Mouse (Mus musculus) intestine, embryonic 16.5 days (tissue): ENCODE results near the gene Cep104. TPM values are rescaled to one million over a fixed set of nuclear protein-coding genes. Genes with fewer than 3 reads are reported as not detected.

Experiments
- ATAC-seq: fragments of 200-750 bp; cut with Nextera tagmentation; 2 replicates; pipeline ENCODE4 v1.8.0; 2017; ENCODE audit warnings: moderate TSS enrichment, moderate library complexity
- H3K27ac ChIP-seq: fragments of 300-500 bp; sonication (generic); 2 replicates; pipeline ENCODE4 v1.5.1; 2014; ENCODE audit warnings: mild to moderate bottlenecking, low read length
- H3K27me3 ChIP-seq: fragments of 300-500 bp; sonication (generic); replicated peaks from 2 replicates; pipeline ENCODE4 v1.6.1; 2014; ENCODE audit warnings: low read length, control low read depth, mixed read lengths; ENCODE audit not compliant: control insufficient read depth, insufficient read depth
- H3K36me3 ChIP-seq: fragments of 300-500 bp; sonication (generic); 2 replicates; pipeline ENCODE4 v1.6.1; 2014; ENCODE audit warnings: low read length, control low read depth; ENCODE audit not compliant: control insufficient read depth, insufficient read depth
- H3K4me1 ChIP-seq: fragments of 300-500 bp; sonication (generic); 2 replicates; pipeline ENCODE4 v1.6.1; 2014; ENCODE audit warnings: low read length, control low read depth, mixed read lengths; ENCODE audit not compliant: control insufficient read depth, insufficient read depth
- H3K4me2 ChIP-seq: fragments of 300-500 bp; sonication (generic); 2 replicates; pipeline ENCODE4 v1.6.1; 2014; ENCODE audit warnings: low read depth, low read length, control low read depth
- H3K4me3 ChIP-seq: fragments of 300-500 bp; sonication (generic); 2 replicates; pipeline ENCODE4 v1.5.1; 2014; ENCODE audit warnings: mild to moderate bottlenecking, low read length
- H3K9ac ChIP-seq: fragments of 300-500 bp; sonication (generic); 2 replicates; pipeline ENCODE4 v1.6.1; 2014; ENCODE audit warnings: low read depth, low read length
- H3K9me3 ChIP-seq: fragments of 300-500 bp; sonication (generic); 2 replicates; pipeline ENCODE4 v1.6.1; 2016; ENCODE audit warnings: low read length, control low read depth; ENCODE audit not compliant: control insufficient read depth
- WGBS: fragments of 180-500 bp; shearing (Covaris S2); extraction: QIAGEN DNeasy Blood & Tissue Kit; methylation state at CpG from one replicate; pipeline ENCODE4 v1.1.7; 2014; 5-methylcytosine and 5-hydroxymethylcytosine counted together
- polyA plus RNA-seq: library from polyadenylated mRNA; unstranded; fragments of >200 nt; fragmentation: Nextera tagmentation; extraction: Ambion mirVana; gene quantifications from 2 replicates; pipeline ENCODE4 v1.2.1, GENCODE M21; 2015

The Cep104 gene
- polyA plus RNA-seq, 1 experiment from 2014 or later, result 10.6 TPM

DNA sequence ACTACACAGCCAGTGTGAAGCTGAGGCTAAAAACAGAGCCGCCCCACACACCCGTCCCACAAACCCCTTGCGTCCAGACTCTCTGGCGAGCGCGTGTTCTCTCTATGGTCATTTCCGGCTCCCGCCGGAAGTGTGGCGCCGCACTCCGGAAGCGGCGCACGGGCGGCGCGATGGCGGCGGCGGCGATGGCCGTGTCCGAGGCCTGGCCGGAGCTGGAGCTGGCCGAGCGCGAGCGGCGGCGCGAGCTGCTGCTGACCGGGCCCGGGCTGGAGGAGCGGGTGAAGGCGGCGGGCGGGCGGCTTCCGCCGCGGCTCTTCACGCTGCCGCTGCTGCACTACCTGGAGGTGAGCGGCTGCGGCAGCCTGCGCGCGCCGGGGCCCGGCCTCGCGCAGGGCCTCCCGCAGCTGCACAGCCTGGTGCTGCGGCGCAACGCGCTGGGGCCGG, 36.7 kb downstream of the Cep104 start, which contains the start of gene Lrrc47:
Lrrc47 (plus strand) TSS at position 86 of the 444 bp plus-strand sequence.
- Histone ChIP-seq H3K36me3 (peaks cover 11% of the 10 kb centered on the region), H3K9me3 (no peaks in the 10 kb centered on the region), H3K27ac (peak within 1 kb of the TSS; percentile 41), H3K9ac (peak within 1 kb of the TSS; percentile 95), H3K4me1 (peaks cover 15% of the 10 kb centered on the region), H3K4me3 (peak within 1 kb of the TSS; percentile 100), H3K4me2 (peak within 1 kb of the TSS; percentile 92), H3K27me3 (no peaks in the 10 kb centered on the region)
- WGBS, result under 1% methylated on average over 41 of the region's 59 CpGs
- peak; percentile 96 for ATAC-seq

DNA sequence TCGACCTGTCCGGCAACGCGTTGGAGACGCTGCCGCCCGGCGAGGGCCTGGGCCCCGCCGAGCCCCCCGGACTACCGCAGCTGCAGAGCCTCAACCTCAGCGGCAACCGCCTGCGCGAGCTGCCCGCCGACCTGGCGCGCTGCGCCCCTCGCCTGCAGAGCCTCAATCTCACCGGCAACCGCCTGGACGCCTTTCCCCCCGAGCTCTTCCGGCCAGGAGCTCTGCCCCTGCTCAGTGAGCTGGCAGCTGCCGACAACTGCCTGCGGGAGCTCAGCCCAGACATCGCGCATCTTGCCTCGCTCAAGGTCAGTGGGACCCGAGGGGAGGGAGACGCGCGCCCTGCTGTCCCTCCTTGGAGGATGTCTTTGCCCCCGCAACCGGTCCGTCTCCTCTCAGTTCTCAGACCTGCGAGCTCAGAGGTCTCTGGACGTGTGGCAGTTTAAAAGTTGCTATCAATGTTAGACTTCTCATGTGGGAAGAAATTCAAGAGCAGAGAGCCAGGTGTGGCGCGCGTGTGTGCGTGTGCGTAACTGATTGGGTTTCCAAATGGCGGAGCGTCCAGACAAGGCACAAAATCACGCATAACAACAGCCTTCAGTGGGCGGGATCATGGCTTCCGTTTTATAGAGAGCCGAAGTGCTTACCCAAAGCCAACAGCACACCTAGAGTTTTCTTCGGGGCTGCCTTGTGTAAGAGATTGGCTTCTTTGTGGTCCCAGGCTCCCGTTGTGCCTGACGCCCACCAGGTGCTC, 37.3 kb downstream of the Cep104 start:
- Histone ChIP-seq H3K36me3 (peaks cover 12% of the 10 kb centered on the region; the same call in 1 of the 2 replicates), H3K4me1 (peaks cover 15% of the 10 kb centered on the region), H3K27me3 (no peaks in the 10 kb centered on the region), H3K27ac (peak overlapping the region; percentile 41), H3K4me3 (peak overlapping the region; percentile 100), H3K4me2 (peak overlapping the region; percentile 92), H3K9me3 (no peaks in the 10 kb centered on the region), H3K9ac (peak overlapping the region; percentile 95)
- WGBS, result 1% methylated on average over 55 of the region's 55 CpGs
- ATAC-seq, result no peak

DNA sequence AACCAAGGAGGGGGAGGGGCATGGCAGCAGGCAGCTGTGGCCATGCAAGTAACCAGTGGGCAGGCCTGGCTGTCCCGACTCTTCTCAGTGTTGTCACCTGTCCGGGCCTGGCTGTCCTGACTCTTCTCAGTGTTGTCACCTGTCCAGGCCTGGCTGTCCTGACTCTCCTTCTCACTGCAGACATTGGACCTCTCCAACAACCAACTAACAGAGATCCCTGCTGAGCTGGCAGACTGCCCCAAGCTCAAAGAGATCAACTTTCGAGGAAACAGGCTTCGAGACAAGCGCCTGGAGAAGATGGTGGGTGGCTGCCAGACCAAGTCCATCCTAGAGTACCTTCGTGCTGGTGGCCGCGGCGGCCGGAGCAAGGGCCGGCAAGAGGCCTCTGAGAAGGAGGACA, 40.5 kb downstream of the Cep104 start:
- 94% methylated on average over 11 of the region's 11 CpGs for WGBS
- peaks cover 21% of the 10 kb centered on the region for H3K36me3 ChIP-seq
- no peak overlapping the region for H3K9ac ChIP-seq
- H3K27ac ChIP-seq, result no peak overlapping the region
- H3K9me3 ChIP-seq, result no peaks in the 10 kb centered on the region
- H3K4me3 ChIP-seq, result no peak overlapping the region
- peaks cover 15% of the 10 kb centered on the region for H3K4me1 ChIP-seq
- no peak for ATAC-seq
- H3K27me3 ChIP-seq, result no peaks in the 10 kb centered on the region
- no peak overlapping the region for H3K4me2 ChIP-seq

DNA sequence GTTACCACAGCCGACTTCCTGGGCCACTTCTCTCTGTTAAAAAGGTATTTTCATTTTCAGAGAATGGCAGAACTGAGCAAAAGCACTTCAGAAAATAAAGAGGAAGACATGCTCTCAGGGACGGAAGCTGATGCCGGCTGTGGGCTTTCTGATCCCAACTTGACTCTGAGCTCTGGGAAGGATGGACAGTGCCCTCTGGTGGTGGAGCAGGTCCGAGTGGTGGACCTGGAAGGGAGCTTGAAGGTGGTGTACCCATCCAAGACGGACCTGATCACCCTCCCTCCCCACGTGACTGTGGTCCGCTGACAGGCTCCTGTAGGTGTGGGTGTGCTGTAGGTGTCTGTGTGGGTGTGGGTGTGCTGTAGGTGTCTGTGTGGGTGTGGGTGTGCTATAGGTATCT, 44.6 kb downstream of the Cep104 start:
- WGBS, result 70% methylated on average over 7 of the region's 7 CpGs
- Histone ChIP-seq H3K27me3 (no peaks in the 10 kb centered on the region), H3K36me3 (peaks cover 29% of the 10 kb centered on the region), H3K9ac (no peak overlapping the region), H3K4me1 (peaks cover 27% of the 10 kb centered on the region), H3K9me3 (no peaks in the 10 kb centered on the region), H3K27ac (no peak overlapping the region), H3K4me3 (no peak overlapping the region), H3K4me2 (no peak overlapping the region)
- ATAC-seq, result no peak

DNA sequence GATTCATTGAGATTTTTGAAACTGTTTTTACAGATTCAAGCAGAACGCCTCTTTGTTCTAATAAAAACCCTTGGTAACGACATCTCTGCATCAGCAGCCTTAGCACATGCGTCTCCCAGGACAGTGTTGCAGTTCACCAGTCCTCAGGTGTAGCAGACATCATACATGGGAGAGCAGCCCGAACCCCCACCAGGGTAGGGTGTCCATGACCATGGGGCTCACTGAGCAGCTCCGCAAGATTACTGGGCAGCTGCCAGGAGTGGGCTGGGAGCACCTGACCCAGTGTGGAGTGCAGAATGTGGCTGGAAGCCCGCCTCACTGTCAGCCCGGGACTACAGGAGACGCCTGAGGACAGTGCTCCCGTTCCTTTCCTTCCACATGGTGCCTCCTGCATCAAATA, 46.4 kb downstream of the Cep104 start:
- Histone ChIP-seq H3K9me3 (no peaks in the 10 kb centered on the region), H3K27me3 (no peaks in the 10 kb centered on the region), H3K4me2 (no peak overlapping the region), H3K27ac (no peak overlapping the region), H3K36me3 (peaks cover 22% of the 10 kb centered on the region), H3K4me1 (peaks cover 33% of the 10 kb centered on the region), H3K4me3 (no peak overlapping the region), H3K9ac (no peak overlapping the region)
- ATAC-seq, result no peak
- 85% methylated on average over 9 of the region's 9 CpGs for WGBS

DNA sequence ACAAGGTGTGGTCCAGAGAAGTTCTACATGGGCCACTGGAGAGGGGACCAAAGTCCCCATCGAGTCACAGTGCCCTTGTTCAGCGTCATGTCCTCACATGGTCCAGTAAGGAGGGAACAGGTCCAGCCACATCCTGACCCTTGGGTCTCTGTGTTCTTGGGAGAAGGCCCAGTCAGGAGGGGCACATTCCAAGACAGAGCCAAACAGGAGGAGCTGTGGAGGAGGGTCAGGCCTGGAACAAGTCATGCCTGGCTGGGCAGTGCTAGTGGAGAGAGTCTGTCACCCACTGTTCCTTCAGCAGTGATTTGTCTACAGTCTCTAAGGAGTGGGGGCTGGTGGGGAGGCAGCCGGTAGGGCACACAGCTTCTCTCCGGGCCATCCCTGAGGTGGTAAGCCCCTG, 47.4 kb downstream of the Cep104 start:
- no peaks in the 10 kb centered on the region for H3K27me3 ChIP-seq
- H3K4me1 ChIP-seq, result peaks cover 33% of the 10 kb centered on the region
- no peak for ATAC-seq
- peak overlapping the region; percentile 38; the same call in 1 of the 2 replicates for H3K9ac ChIP-seq
- 0 out of 2 replicates have a peak overlapping the region, but pooled peaks have one; percentile 8 for H3K4me2 ChIP-seq
- H3K9me3 ChIP-seq, result no peaks in the 10 kb centered on the region
- no peak overlapping the region for H3K4me3 ChIP-seq
- 63% methylated on average over 4 of the region's 4 CpGs for WGBS
- peaks cover 20% of the 10 kb centered on the region for H3K36me3 ChIP-seq
- peak overlapping the region; percentile 53; the same call in 1 of the 2 replicates for H3K27ac ChIP-seq

DNA sequence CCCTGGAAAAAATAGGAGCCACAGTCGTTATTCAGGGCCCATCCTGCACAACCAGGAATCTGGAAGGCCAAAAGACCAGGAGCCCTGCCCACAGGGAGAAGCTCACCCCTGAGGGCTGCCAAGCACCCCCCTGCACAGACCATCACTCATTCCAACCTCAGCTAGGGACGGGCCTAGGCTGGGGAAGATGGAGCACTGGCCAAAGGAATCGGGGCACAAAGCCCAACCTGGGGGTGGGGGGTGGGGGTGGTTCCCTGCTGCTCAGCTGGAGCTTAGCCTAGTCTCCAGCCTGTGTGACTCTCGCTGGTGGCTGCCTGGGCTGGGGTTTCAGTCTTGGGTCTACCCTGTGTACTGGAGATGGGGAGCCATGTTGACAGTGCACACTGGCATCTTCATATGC, 47.9 kb downstream of the Cep104 start:
- Histone ChIP-seq H3K9me3 (no peaks in the 10 kb centered on the region), H3K4me2 (peak overlapping the region; percentile 8; the same call in 1 of the 2 replicates), H3K27ac (peak overlapping the region; percentile 86), H3K27me3 (no peaks in the 10 kb centered on the region), H3K4me1 (peaks cover 33% of the 10 kb centered on the region), H3K9ac (peak overlapping the region; percentile 38; the same call in 1 of the 2 replicates), H3K4me3 (no peak overlapping the region), H3K36me3 (peaks cover 19% of the 10 kb centered on the region)
- WGBS, result 39% methylated on average over 4 of the region's 4 CpGs
- no peak for ATAC-seq

DNA sequence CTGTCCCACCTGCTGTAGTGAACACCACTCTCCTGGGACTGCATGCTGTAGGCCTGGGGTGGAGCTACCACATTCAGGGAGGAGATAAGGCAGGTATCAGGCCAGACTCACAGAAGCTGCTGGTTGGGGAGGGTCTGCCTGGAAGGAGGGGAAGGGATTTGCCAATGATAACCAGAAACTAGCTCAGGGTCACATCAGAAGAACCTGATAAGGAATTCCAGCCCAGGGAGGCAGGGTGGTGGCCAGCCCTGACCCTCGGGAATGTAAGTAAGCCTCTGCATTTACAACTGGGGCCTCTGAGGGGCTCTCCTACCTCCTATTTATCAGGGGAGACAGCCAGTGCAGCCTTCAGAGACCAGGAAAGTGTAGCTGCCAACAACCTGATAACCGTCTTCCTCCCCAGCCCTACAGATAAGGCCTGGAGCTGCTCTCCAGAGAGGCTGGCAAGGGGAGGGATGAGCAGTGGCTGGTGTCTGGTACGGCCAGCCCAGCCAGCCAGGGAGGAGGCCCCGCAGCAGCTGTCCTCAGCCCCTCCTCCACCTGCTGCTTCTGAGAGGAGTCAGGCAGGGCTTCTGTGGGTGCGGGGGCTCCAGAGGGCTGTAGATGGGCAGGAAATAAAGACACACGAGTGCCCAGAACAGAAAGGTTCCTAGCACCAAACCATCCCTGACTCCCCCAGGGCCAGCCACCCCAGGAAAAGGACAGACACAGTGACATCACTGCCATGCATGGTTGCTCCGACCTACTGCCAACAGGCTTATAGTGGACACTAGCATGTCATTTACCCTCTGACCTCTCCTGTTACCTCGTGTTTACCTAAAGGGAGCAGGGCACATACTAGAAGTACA, 49.0 kb downstream of the Cep104 start:
- WGBS, result 12% methylated on average over 8 of the region's 8 CpGs
- peak overlapping the region; percentile 71; the same call in 1 of the 2 replicates for H3K9ac ChIP-seq
- H3K4me3 ChIP-seq, result peak overlapping the region; percentile 60
- H3K36me3 ChIP-seq, result peaks cover 15% of the 10 kb centered on the region
- peaks cover 33% of the 10 kb centered on the region for H3K4me1 ChIP-seq
- ATAC-seq, result peak; percentile 72
- H3K27ac ChIP-seq, result peak overlapping the region; percentile 86
- peak overlapping the region; percentile 71 for H3K4me2 ChIP-seq
- no peaks in the 10 kb centered on the region for H3K27me3 ChIP-seq
- H3K9me3 ChIP-seq, result no peaks in the 10 kb centered on the region
